Mouse (Mus musculus): Measurements from ENCODE around the gene Glrx5. TPM values are rescaled to one million over a fixed set of nuclear protein-coding genes. Genes with fewer than 3 reads are reported as not detected.
A peak's percentile ranks its signal among the peaks of the same experiment; 100 is the strongest.

Glrx5 gene
- total and polyA plus RNA-seq, 3 experiments = 97.4 to 320 (median 227) TPM

DNA sequence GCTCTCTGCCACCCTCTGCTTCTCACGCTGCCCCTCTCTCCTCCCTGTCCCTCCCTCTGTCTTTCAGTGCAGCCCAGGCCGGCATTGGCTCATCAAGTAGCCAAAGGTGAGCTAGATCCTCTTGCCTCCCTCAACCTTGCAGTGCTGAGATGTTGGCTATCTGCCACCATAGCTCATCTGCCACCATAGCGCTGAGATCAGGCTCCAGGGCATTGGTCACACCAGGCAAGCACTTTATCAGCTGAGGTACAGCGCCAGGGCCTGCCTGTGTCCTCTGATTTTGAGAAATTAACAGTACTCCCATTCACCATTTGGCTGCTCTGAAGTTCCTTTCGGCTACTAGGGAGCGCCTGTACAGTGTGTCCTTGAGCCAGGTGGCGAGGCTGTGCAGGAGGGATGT lies 8.5 kb downstream of the Glrx5 start:
- no peak for DNase-seq (ENCODE audit: low spot score)
- Histone ChIP-seq H3K4me3 (ENCODE audit: low read depth, low read length) (peak overlapping the region; percentile 19; the same call in 1 of the 2 replicates), H3K9me3 (replicated peaks) (peaks cover 2% of the 10 kb centered on the region; the same call in 1 of the 2 replicates), H3K27me3 (ENCODE audit: insufficient read depth, low read length) (no peaks in the 10 kb centered on the region), H3K4me1 (ENCODE audit: insufficient read depth, low read depth, low read length) (peaks cover 95% of the 10 kb centered on the region), H3K36me3 (replicated peaks) (peaks cover 97% of the 10 kb centered on the region)
- no peak for ATAC-seq (ENCODE audit: extremely low read depth, insufficient number of reproducible peaks, low FRiP score, poor library complexity, severe bottlenecking)
- TF ChIP-seq CTCF (IDR thresholded peaks at IDR 0.05; ENCODE audit: low read depth, low read length) = no peak
- 0 out of 2 replicates have a peak, but pooled peaks have one; percentile 16 for TF ChIP-seq POLR2AphosphoS5 (IDR thresholded peaks at IDR 0.05; ENCODE audit: insufficient replicate concordance, low read depth, low read length)

- ATAC-seq (ENCODE audit: extremely low read depth, insufficient number of reproducible peaks, low FRiP score, poor library complexity, severe bottlenecking) (no peak), DNase-seq (ENCODE audit: low spot score) (no peak)
- TF ChIP-seq POLR2AphosphoS5 (IDR thresholded peaks at IDR 0.05; ENCODE audit: insufficient replicate concordance, low read depth, low read length) (no peak), CTCF (IDR thresholded peaks at IDR 0.05; ENCODE audit: low read depth, low read length) (no peak), TAL1 (conservative IDR thresholded peaks at IDR 0.05; ENCODE audit: low read depth, low read length) (no peak), GATA2 (IDR thresholded peaks at IDR 0.05; ENCODE audit: borderline replicate concordance, low read depth, low read length) (no peak), GATA1 (IDR thresholded peaks at IDR 0.05; ENCODE audit: borderline replicate concordance, low read length) (no peak)
- Histone ChIP-seq H3K27me3 (ENCODE audit: insufficient read depth, low read length) (no peaks in the 10 kb centered on the region), H3K4me3 (ENCODE audit: low read depth, low read length) (no peak overlapping the region), H3K36me3 (replicated peaks) (peaks cover 95% of the 10 kb centered on the region), H3K9me3 (replicated peaks) (peaks cover 9% of the 10 kb centered on the region), H3K4me1 (ENCODE audit: insufficient read depth, low read depth, low read length) (peaks cover 76% of the 10 kb centered on the region)
Observed at GRCm38 (mm10) chr12:105043081-105043480, 10.6 kb downstream of the Glrx5 start.

- peaks cover 72% of the 10 kb centered on the region for H3K4me1 ChIP-seq (ENCODE audit: insufficient read depth, low read depth, low read length)
- TF ChIP-seq GATA1 (IDR thresholded peaks at IDR 0.05; ENCODE audit: borderline replicate concordance, low read length) (no peak), GATA2 (IDR thresholded peaks at IDR 0.05; ENCODE audit: borderline replicate concordance, low read depth, low read length) (no peak), TAL1 (conservative IDR thresholded peaks at IDR 0.05; ENCODE audit: low read depth, low read length) (no peak), CTCF (IDR thresholded peaks at IDR 0.05; ENCODE audit: low read depth, low read length) (no peak), POLR2AphosphoS5 (IDR thresholded peaks at IDR 0.05; ENCODE audit: insufficient replicate concordance, low read depth, low read length) (no peak)
- no peaks in the 10 kb centered on the region for H3K27me3 ChIP-seq (ENCODE audit: insufficient read depth, low read length)
- H3K36me3 ChIP-seq (replicated peaks) = peaks cover 89% of the 10 kb centered on the region
- H3K9me3 ChIP-seq (replicated peaks) = peaks cover 9% of the 10 kb centered on the region
- ATAC-seq (ENCODE audit: extremely low read depth, insufficient number of reproducible peaks, low FRiP score, poor library complexity, severe bottlenecking) (no peak), DNase-seq (ENCODE audit: low spot score) (no peak)
- peak overlapping the region; percentile 11; the same call in 1 of the 2 replicates for H3K4me3 ChIP-seq (ENCODE audit: low read depth, low read length)
Observed at GRCm38 (mm10) chr12:105044775-105045174, 12.3 kb downstream of the Glrx5 start.

DNA sequence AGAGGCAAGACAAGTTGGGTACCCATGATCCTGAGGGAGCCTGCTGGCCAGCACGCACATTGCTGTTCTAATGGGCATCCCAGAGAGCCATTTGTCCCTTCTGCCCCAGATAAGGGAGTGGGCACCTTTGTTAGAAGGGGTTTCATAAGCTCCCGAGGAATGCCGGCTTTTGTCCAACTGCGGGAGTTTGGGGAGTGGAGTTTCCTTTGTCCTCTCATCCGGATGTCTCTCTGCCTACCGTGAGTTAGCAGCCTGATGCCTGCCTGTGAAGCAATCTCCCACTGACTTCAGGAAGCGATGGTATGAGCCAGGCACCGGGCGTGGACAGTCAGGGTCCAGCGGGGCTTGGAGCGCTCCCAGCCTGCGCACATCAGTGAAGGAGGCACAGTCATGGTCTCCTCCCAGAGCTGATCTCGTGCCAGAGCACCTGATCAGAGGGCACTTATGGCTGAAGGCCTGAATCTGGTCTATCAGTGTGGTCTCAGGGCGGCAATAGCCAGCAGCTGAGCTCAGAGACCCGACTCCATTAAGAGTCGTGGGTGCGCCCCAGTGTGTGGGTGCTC lies 15.9 kb downstream of the Glrx5 start:
- ATAC-seq (ENCODE audit: extremely low read depth, insufficient number of reproducible peaks, low FRiP score, poor library complexity, severe bottlenecking) (no peak), DNase-seq (ENCODE audit: low spot score) (no peak)
- Histone ChIP-seq H3K4me1 (ENCODE audit: insufficient read depth, low read depth, low read length) (peaks cover 56% of the 10 kb centered on the region), H3K9me3 (replicated peaks) (peaks cover 9% of the 10 kb centered on the region), H3K36me3 (replicated peaks) (peaks cover 66% of the 10 kb centered on the region), H3K4me3 (ENCODE audit: low read depth, low read length) (no peak overlapping the region), H3K27me3 (ENCODE audit: insufficient read depth, low read length) (no peaks in the 10 kb centered on the region)
- TF ChIP-seq GATA2 (IDR thresholded peaks at IDR 0.05; ENCODE audit: borderline replicate concordance, low read depth, low read length) (no peak), GATA1 (IDR thresholded peaks at IDR 0.05; ENCODE audit: borderline replicate concordance, low read length) (no peak)

GRCm38 (mm10) chr12:105049813-105050212 lies 17.3 kb downstream of the Glrx5 start:
- ATAC-seq (ENCODE audit: extremely low read depth, insufficient number of reproducible peaks, low FRiP score, poor library complexity, severe bottlenecking) (peak; percentile 68), DNase-seq (ENCODE audit: low spot score) (peak; percentile 62)
- peaks cover 44% of the 10 kb centered on the region for H3K4me1 ChIP-seq (ENCODE audit: insufficient read depth, low read depth, low read length)
- peaks cover 12% of the 10 kb centered on the region for H3K9me3 ChIP-seq (replicated peaks)
- no peak for TF ChIP-seq GATA1 (IDR thresholded peaks at IDR 0.05; ENCODE audit: borderline replicate concordance, low read length)
- TF ChIP-seq GATA2 (IDR thresholded peaks at IDR 0.05; ENCODE audit: borderline replicate concordance, low read depth, low read length) = no peak
- no peak for TF ChIP-seq TAL1 (conservative IDR thresholded peaks at IDR 0.05; ENCODE audit: low read depth, low read length)
- TF ChIP-seq POLR2AphosphoS5 (IDR thresholded peaks at IDR 0.05; ENCODE audit: insufficient replicate concordance, low read depth, low read length) = no peak
- no peak for TF ChIP-seq CTCF (IDR thresholded peaks at IDR 0.05; ENCODE audit: low read depth, low read length)
- H3K4me3 ChIP-seq (ENCODE audit: low read depth, low read length) = peak overlapping the region; percentile 45; the same call in 1 of the 2 replicates
- peaks cover 52% of the 10 kb centered on the region for H3K36me3 ChIP-seq (replicated peaks)
- H3K27me3 ChIP-seq (ENCODE audit: insufficient read depth, low read length) = no peaks in the 10 kb centered on the region

GRCm38 (mm10) chr12:105050898-105051297 lies 18.4 kb downstream of the Glrx5 start:
- ATAC-seq (ENCODE audit: extremely low read depth, insufficient number of reproducible peaks, low FRiP score, poor library complexity, severe bottlenecking) = no peak
- Histone ChIP-seq H3K4me3 (ENCODE audit: low read depth, low read length) (no peak overlapping the region), H3K27me3 (ENCODE audit: insufficient read depth, low read length) (no peaks in the 10 kb centered on the region), H3K36me3 (replicated peaks) (peaks cover 42% of the 10 kb centered on the region), H3K9me3 (replicated peaks) (peaks cover 10% of the 10 kb centered on the region), H3K4me1 (ENCODE audit: insufficient read depth, low read depth, low read length) (peaks cover 35% of the 10 kb centered on the region)
- DNase-seq (ENCODE audit: low spot score) = no peak
- TF ChIP-seq POLR2AphosphoS5 (IDR thresholded peaks at IDR 0.05; ENCODE audit: insufficient replicate concordance, low read depth, low read length) = no peak
- no peak for TF ChIP-seq GATA1 (IDR thresholded peaks at IDR 0.05; ENCODE audit: borderline replicate concordance, low read length)
- TF ChIP-seq CTCF (IDR thresholded peaks at IDR 0.05; ENCODE audit: low read depth, low read length) = peak; percentile 81
- no peak for TF ChIP-seq TAL1 (conservative IDR thresholded peaks at IDR 0.05; ENCODE audit: low read depth, low read length)

Measured in G1E (cell line).